Mouse (Mus musculus) layer of hippocampus, postnatal 10 days (tissue): ENCODE data around the gene Stx12. TPM values are rescaled to one million over a fixed set of nuclear protein-coding genes. Genes with fewer than 3 reads are reported as not detected.

Experiments
- DNase-seq, 2 experiments: peaks; one replicate each; pipeline ENCODE4 v3.0.0; 2021; ENCODE audit warnings: low spot score in 2 of 2
- total RNA-seq, 2 experiments: library from RNA; stranded (reverse); gene quantifications; 2 replicates each; pipeline ENCODE4 v1.2.3; 2021

The Stx12 gene
- total RNA-seq, 2 experiments from 2014 or later, result 113 to 115 TPM

DNA sequence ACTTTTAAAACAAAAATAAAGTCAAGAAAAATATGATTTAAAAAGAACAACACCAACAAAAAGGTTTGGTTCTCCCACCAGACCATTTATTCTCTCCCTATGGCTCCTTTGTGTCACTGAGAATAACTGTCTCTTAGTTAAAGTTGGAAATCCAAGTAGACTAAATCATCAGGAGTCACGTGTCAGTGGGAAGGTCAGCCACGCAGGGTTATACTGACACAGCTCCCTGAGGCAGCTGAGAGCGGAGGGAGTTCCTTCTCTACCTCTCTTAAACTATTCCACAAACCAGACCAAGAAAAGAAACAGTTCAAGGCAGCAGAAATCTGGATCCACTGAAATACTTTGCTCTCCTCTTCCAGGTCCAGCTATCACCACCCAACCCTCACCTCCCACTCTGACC lies 13.2 kb downstream of the Stx12 start:
- DNase-seq, result no peak

DNA sequence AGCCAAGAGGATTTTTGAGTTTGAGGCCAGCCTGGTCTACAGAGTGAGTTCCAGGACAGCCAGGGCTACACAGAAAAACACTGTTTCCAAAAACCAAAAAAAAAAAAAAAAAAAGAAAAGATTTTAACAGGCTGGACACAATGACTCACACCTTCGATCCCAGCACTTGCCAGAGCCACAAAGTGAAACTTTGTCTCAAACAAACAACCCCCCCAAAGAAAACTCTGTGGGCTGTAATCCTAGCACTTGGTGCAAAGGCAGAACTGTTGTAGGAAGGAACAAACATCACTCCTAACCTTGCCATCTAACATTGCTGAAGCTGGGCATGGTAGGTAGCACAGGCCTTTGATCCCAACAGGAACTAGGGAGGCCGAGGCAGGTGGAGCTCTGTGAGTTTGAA lies 19.5 kb downstream of the Stx12 start:
- no peak for DNase-seq

DNA sequence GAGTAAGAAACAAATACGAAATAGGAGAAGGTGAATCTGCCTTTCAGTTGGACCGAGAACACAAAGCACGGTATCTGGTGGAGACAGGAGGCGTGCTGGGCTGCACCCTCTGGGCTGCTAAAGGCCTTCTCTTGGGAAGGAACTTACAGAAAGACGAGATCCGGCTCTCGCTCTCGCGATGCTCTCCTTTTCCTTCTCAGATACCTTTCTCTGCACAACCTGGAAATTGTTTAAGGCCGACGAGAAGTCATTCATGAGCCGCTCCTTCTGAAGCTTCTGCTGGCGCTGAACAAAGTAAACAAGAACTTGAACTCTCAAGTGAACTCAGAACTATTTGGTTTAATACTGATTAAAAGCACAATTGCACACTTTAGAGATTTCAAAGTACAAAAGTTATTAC lies 21.3 kb downstream of the Stx12 start:
- no peak for DNase-seq

DNA sequence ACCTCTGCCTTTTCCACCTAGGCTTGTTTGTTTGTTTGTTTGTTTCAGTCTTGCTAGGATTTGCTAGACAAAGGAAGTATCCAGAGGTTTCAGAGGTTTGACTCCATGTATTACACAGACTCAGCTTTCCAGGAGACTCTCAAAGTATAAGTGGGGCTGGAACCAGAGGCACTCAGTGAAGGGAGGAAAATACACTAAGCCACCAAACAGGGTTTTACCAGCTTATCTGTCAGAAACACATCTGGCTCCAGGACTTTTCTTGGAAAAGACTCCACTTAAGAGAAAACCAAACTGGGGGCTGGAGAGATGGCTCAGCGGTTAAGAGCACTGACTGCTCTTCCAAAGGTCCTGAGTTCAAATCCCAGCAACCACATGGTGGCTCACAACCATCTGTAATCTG lies 23.4 kb downstream of the Stx12 start:
- no peak for DNase-seq

DNA sequence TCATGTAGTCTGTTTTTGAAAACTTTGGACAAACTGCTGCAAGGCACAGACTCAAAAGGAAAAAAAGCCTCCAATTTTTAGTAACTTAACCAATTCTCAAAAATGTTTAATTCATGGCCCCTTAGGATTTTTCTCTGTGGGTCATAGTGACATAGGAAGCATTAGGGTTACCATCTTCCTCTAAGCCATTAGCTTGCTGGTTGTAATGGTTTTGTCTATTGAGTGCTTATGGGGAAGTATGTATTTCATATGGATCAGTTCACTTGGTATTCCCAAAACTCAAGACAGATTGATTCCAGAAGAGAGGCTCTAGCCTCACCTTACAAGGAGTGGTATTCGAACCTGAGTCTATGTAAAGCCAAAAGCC lies 40.6 kb downstream of the Stx12 start:
- no peak for DNase-seq

DNA sequence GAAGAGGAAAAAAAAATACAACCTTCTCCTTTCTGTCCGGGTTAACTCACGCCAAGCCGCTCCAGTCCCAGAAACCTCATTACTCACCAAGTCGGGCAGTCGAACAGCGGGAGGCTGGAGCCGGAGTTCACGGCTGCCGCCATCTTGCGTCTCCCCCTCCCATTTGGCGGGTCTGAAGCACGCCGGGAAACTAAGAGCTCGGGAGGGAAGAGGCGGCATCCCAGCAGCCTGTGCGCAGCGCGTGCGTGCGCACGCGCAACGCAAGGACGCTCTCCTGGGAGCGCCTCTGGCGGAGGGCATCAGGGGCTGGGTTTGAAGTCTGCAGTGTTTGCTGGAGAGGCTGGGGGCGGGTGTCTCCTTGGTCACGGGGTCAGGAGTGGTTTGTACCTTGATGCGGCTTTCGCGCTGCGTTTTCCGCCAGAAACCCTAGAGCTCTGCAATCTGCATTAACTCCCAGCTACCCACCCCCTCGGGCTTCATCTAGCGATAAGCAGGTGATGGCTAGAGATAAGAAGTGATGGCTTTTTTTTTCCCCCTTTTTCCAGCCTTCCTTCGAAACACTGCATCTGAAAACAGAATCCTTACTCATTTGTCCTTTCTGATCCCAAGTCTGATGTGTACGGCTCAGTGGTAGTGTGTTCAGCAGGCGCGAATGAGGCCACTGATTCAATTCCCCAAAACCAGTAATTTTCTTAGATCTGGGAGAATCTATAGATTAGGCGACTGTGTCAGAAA lies 41.2 kb downstream of the Stx12 start, which contains the start of gene Ppp1r8:
TSS of gene Ppp1r8 (minus strand) at position 200 of the 735 bp plus-strand sequence.
- DNase-seq, result peak; percentile 84 to 89

DNA sequence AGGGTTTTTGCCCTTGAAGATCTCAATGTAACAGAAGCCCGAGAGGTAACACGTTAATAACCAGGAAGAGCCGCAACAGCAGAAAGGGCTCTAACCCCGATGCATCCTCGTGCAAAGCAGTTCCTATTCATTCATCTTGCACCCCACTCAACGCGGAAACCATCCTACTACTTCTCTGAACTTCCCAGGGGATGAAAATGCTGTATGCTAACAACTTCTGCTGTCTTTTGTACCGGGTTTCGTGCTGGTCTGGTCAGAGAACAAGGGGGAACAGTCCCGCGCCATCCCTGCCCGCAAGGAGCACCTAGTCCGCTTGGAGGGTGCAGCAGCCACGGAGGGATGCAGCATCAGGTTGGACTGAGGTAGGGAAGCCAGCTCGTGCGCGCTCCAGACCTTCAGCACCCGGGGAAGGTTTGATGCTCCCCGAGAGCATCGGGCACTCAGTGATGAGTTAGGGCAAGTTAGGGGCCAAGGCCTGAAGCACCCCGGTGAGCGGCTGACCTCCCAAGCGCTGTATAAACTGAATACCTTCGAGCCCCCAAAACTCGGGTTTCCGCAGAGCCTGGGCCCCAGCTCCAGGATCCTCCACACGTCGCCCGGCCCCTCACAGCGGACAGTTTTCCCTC lies 41.9 kb downstream of the Stx12 start:
- peak; percentile 19 to 48 for DNase-seq

DNA sequence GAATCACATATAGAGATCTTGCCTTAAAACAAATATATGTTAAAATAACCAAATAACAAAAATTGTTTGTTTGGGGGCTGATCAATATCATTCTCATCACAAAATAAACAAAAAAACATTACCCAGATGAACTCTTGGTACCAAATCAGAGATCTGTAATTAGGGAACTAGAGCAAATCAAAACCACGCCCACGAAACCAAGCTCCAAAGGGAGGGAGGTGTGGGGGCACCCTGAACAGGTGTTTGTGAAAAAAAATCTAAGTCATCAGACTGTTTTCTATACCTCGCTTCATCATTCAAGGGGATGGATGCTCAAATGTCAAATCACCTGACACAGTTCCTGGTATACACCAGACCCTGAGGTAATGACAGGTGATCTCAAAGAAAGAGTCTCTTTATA lies 42.8 kb downstream of the Stx12 start:
- no peak for DNase-seq

GRCm38 (mm10) chr4:132823614-132824366 lies 60.5 kb downstream of the Stx12 start:
- peak; percentile 73 to 74 for DNase-seq

GRCm38 (mm10) chr4:132818442-132818841 lies 65.9 kb downstream of the Stx12 start:
- DNase-seq, result no peak

- DNase-seq, result no peak
These were observed 67.5 kb downstream of the Stx12 start for GRCm38 (mm10) chr4:132816855-132817254.

DNA sequence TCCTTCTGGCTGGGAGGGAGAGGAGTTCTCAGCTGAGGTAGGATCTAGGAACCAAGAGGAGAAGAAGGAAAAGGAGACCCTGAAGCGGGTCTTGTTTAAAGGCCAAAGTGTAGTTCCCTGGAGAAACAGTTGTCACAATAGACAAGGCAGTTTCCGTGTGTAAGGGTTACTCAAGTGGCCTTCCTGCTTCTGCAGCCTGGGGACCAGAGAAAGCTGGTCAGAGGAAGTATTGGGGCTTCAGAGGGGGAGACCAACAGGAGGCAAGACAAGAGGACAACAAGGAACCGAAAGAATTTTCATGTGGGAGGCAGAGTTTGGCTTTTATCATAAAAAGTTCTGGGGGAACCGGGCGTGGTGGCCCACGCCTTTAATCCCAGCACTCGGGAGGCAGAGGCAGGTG lies 67.9 kb downstream of the Stx12 start:
- no peak for DNase-seq

DNA sequence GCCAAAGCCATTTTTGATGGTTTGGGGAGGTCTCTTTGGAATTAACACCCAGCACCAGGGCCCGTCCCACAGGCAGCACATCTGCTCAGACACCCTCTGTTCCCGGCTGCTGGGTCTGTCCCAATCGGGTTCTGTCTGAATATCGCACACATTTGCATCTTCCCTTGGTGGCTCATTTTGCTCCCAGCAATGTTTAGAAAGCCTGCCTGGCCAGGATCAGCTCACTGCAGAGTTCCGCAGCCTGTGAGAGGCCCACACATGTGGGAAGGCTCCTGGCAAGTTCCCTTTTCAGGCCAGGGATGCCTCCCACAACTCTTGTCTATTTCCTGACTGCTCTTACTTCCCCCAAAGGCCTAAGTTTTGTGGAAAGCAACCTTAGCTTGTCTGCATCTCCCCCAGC lies 74.7 kb downstream of the Stx12 start:
- no peak for DNase-seq

- DNase-seq, result no peak
These were observed 76.3 kb downstream of the Stx12 start for GRCm38 (mm10) chr4:132807771-132808641.

DNA sequence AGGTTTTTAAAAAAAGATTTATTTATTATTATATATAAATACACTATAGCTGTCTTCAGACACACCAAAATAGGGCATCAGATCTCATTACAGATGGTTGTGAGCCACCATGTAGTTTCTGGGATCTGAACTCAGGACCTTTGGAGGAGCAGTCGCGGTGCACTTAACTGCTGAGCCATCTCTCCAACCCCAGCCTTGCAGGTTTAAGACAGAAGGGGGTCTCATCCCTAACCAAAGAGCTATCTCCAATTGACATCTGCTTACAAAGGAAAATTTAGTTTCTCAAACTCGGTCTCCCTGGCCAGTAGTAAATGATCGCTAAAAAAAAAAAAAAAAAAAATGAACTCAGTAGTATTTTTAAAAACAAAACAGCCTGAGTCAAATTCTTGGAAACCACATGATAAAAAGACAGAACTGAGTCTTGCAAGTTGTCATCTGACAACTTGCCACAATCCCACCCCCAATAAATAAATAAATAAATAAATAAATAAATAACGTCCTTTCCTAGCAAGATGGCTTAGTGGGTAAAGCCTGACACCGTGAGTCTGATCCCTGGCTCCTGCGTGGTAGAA lies 77.6 kb downstream of the Stx12 start:
- DNase-seq, result no peak

- no peak for DNase-seq
These were observed 78.6 kb downstream of the Stx12 start for GRCm38 (mm10) chr4:132805599-132806197.

DNA sequence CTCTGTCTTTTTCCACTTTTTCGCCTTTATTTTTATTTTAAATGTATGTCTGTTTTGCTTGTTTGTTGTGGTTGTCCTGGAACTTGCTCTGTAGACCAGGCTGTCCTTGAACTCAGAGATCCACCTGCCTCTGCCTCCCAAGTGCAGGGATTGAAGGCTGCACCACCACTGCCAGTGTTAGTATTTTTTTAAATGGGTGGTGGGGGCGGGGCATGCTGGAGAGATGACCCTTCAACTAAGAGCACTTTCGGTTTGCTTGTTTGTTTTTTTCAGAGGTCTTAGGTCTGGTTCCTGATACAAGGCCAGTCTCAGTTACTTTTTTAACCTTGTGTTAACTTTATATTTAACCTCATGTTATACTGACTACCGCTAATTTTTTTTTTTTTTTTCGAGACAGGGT lies 79.2 kb downstream of the Stx12 start:
- DNase-seq, result no peak

DNA sequence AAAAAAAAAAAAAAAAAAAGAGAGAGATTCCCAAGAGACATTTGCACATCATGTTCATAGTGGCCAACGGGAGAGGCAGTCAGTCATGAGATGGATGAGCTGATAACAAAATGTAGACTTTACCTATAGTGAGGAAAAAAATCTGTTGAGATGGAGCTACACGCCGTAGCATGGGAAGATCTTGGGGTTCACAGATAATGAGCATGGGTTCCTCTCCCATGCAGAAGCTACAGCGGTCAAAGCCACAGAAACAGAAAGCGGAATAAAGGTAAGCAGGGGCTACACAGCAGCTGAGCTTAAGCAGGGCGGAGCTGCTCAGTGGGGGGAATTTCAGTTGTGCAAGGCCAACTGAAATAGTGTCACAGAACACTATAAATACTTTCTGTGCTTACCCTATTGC lies 80.0 kb downstream of the Stx12 start:
- DNase-seq, result no peak

- no peak for DNase-seq
These were observed 80.4 kb downstream of the Stx12 start for GRCm38 (mm10) chr4:132803876-132804275.
